Mouse (Mus musculus) kidney, adult 2 months (tissue): Measurements from ENCODE around the gene Dgkq. TPM values are rescaled to one million over a fixed set of nuclear protein-coding genes. Genes with fewer than 3 reads are reported as not detected.

ENCODE experiments used
- DNase-seq: peaks from one replicate; pipeline ENCODE4 v3.0.0; 2021
- H3K27ac ChIP-seq: fragments of 200-500 bp; 2 replicates; pipeline ENCODE4 v1.5.1; 2012; ENCODE audit warnings: low read depth, low read length, control low read depth, inconsistent platforms; ENCODE audit not compliant: insufficient read depth
- H3K27me3 ChIP-seq: fragments of 200-500 bp; replicated peaks from 2 replicates; pipeline ENCODE4 v1.6.1; 2012; ENCODE audit warnings: mild to moderate bottlenecking, moderate library complexity, low read length, inconsistent platforms; ENCODE audit not compliant: control insufficient read depth, insufficient read depth
- H3K36me3 ChIP-seq: fragments of 200-500 bp; 2 replicates; pipeline ENCODE4 v1.6.1; 2012; ENCODE audit warnings: mild to moderate bottlenecking, moderate library complexity, low read length, inconsistent platforms; ENCODE audit not compliant: control insufficient read depth, insufficient read depth
- H3K4me1 ChIP-seq: fragments of 200-500 bp; 2 replicates; pipeline ENCODE4 v1.6.1; 2011; ENCODE audit warnings: low read length; ENCODE audit not compliant: control insufficient read depth, insufficient read depth
- H3K4me3 ChIP-seq: fragments of 200-500 bp; 2 replicates; pipeline ENCODE4 v1.5.1; 2011; ENCODE audit warnings: mild to moderate bottlenecking, low read depth, low read length, control low read depth; ENCODE audit not compliant: insufficient read depth
- CTCF ChIP-seq: fragments of 200-500 bp; conservative IDR thresholded peaks from 2 replicates; pipeline ENCODE4 v1.5.1; 2011; ENCODE audit warnings: low read depth, mild to moderate bottlenecking, control low read depth, low read length, moderate library complexity, mixed read lengths; ENCODE audit not compliant: insufficient read depth, insufficient read length
- POLR2A ChIP-seq: fragments of 200-500 bp; IDR thresholded peaks from one replicate; pipeline ENCODE4 v1.6.1; 2011; ENCODE audit warnings: low read depth, low read length, control low read depth
- WGBS: fragments of 180-500 bp; shearing (Covaris S2); methylation state at CpG from one replicate; pipeline ENCODE4 v1.1.7; 2018; 5-methylcytosine and 5-hydroxymethylcytosine counted together
- polyA plus RNA-seq: library from polyadenylated mRNA; depleted of rRNA; stranded (reverse); fragments of >200 nt; gene quantifications from 2 replicates; pipeline ENCODE4 v1.2.3, GENCODE M21; 2012

Gene Dgkq
- polyA plus RNA-seq, 1 experiment, result 27.9 TPM

- Histone ChIP-seq H3K4me3 (peak overlapping the region; percentile 48), H3K27ac (peak overlapping the region; percentile 94)
Measured at GRCm38 (mm10) chr5:108674624-108675023, 5.2 kb upstream of the Dgkq start.

GRCm38 (mm10) chr5:108671757-108672156 lies 2.3 kb upstream of the Dgkq start:
- Histone ChIP-seq H3K27me3 (no peaks in the 10 kb centered on the region), H3K4me1 (peaks cover 21% of the 10 kb centered on the region), H3K27ac (no peak overlapping the region), H3K36me3 (no peaks in the 10 kb centered on the region), H3K4me3 (no peak overlapping the region)
- DNase-seq, result no peak
- WGBS, result 84% methylated on average over 12 of the region's 12 CpGs
- TF ChIP-seq POLR2A (peak; percentile 14), CTCF (peak; percentile 23; the same call in 1 of the 2 replicates)

More at GRCm38 (mm10) chr5:108674624-108675023, 5.2 kb upstream of the Dgkq start:
- Histone ChIP-seq H3K27me3 (no peaks in the 10 kb centered on the region), H3K4me1 (peaks cover 25% of the 10 kb centered on the region), H3K36me3 (no peaks in the 10 kb centered on the region)
- TF ChIP-seq POLR2A (no peak), CTCF (no peak)
- WGBS, result 52% methylated on average over 2 of the region's 2 CpGs
- peak; percentile 93 for DNase-seq

GRCm38 (mm10) chr5:108670785-108671184 lies 1.3 kb upstream of the Dgkq start:
- peaks cover 16% of the 10 kb centered on the region; the same call in 1 of the 2 replicates for H3K4me1 ChIP-seq
- H3K27me3 ChIP-seq, result no peaks in the 10 kb centered on the region
- peak overlapping the region; percentile 43; the same call in 1 of the 2 replicates for H3K27ac ChIP-seq
- no peak overlapping the region for H3K4me3 ChIP-seq
- peak; percentile 77 for DNase-seq
- TF ChIP-seq POLR2A, result no peak
- peak; percentile 76 for TF ChIP-seq CTCF
- no peaks in the 10 kb centered on the region for H3K36me3 ChIP-seq

- peak; percentile 43 for DNase-seq
- 57% methylated on average over 9 of the region's 9 CpGs for WGBS
Measured at GRCm38 (mm10) chr5:108669986-108670385, 514 bp upstream of the Dgkq start.

GRCm38 (mm10) chr5:108668387-108668932 lies 1.0 kb downstream of the Dgkq start:
- WGBS, result 7% methylated on average over 3 of the region's 3 CpGs
- peak overlapping the region; percentile 70 for H3K4me3 ChIP-seq
- TF ChIP-seq POLR2A, result no peak
- TF ChIP-seq CTCF, result no peak
- H3K36me3 ChIP-seq, result no peaks in the 10 kb centered on the region
- no peaks in the 10 kb centered on the region for H3K27me3 ChIP-seq
- peaks cover 10% of the 10 kb centered on the region; the same call in 1 of the 2 replicates for H3K4me1 ChIP-seq
- DNase-seq, result no peak
- H3K27ac ChIP-seq, result peak overlapping the region; percentile 89

More at GRCm38 (mm10) chr5:108669986-108670385, 514 bp upstream of the Dgkq start:
- Histone ChIP-seq H3K4me3 (peak overlapping the region; percentile 70; the same call in 1 of the 2 replicates), H3K36me3 (no peaks in the 10 kb centered on the region), H3K27ac (no peak overlapping the region), H3K4me1 (peaks cover 13% of the 10 kb centered on the region; the same call in 1 of the 2 replicates), H3K27me3 (no peaks in the 10 kb centered on the region)
- TF ChIP-seq POLR2A (peak; percentile 83), CTCF (no peak)

- DNase-seq, result no peak
- H3K27me3 ChIP-seq, result no peaks in the 10 kb centered on the region
- peaks cover 10% of the 10 kb centered on the region; the same call in 1 of the 2 replicates for H3K4me1 ChIP-seq
- no peak overlapping the region for H3K4me3 ChIP-seq
- no peak for TF ChIP-seq POLR2A
- TF ChIP-seq CTCF, result no peak
- no peak overlapping the region for H3K27ac ChIP-seq
- WGBS, result 73% methylated on average over 2 of the region's 2 CpGs
- H3K36me3 ChIP-seq, result no peaks in the 10 kb centered on the region
Measured at GRCm38 (mm10) chr5:108667370-108667769, 2.1 kb downstream of the Dgkq start.

- TF ChIP-seq CTCF (no peak), POLR2A (no peak)
Measured at GRCm38 (mm10) chr5:108665066-108665465, 4.4 kb downstream of the Dgkq start.

More at GRCm38 (mm10) chr5:108665066-108665465, 4.4 kb downstream of the Dgkq start:
- Histone ChIP-seq H3K27ac (no peak overlapping the region), H3K27me3 (no peaks in the 10 kb centered on the region), H3K36me3 (no peaks in the 10 kb centered on the region), H3K4me1 (peaks cover 12% of the 10 kb centered on the region; the same call in 1 of the 2 replicates), H3K4me3 (no peak overlapping the region)
- no peak for DNase-seq
- WGBS, result 53% methylated on average over 3 of the region's 3 CpGs
